Mouse (Mus musculus): ENCODE data around the gene Ttc29.

The Ttc29 gene

DNA sequence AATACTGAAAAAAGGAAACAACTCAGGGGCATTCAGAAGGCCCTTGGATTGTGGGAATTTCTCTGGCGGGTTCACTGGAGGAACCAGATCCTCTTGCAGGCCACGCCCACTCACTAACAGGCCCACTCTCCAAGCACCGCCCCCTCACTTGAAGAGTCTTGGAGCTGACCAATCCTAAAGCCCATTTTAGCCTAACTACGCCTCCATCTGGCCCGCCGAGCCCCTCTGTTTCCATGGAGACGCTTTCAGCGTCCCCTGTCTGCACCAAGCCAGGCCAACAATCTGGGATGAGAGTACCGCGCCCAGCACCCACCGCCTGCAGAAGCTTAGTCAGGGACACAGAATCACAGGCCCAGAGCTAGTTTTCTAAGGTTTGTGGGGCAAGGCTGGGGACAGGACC is at the start of gene Ttc29:
Ttc29 (plus strand) TSS at position 224 of the 400 bp plus-strand sequence.
- no peak for DNase-seq (ENCODE audit: low read depth, low spot score)

DNA sequence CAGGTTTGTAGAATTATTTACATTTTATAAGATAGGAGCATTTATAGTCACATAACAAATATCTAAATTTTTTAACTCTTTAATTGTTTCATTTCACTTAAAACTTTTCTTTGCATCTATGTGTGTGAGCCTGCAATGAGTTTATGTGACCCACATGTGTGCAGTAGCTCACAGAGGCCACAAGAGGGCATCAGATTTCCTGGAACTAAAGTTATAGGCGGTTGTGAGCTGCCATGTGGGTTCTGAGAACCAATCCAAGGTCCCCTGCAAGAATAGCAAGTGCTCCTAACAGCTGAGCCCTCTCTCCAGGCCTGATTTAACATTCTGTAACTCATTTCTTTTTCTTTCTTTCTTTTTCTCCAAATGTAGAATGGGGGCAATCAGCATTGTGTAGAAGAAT is 41.7 kb upstream of the Ttc29 start:
- DNase-seq (ENCODE audit: low read depth, low spot score), result no peak

DNA sequence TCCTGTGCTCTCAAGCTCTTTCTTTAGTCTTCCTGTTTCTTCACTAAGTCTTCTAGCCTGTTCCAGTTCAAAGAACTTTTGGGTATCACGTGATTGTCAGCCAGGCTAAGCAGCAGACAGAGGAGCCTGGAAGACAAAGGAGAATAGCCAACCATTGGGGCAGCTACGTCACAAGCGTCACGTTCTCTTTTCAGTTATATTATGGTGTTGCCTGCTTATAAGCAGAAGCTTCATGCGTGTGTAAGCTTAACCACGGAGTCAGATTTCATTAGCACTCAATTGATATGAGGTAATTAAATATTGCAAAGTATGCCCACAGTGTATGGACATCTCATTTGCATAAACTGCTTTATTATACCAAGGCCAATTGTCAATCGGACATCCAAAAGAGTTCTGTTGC is 30.4 kb upstream of the Ttc29 start:
- no peak for DNase-seq (ENCODE audit: low read depth, low spot score)

DNA sequence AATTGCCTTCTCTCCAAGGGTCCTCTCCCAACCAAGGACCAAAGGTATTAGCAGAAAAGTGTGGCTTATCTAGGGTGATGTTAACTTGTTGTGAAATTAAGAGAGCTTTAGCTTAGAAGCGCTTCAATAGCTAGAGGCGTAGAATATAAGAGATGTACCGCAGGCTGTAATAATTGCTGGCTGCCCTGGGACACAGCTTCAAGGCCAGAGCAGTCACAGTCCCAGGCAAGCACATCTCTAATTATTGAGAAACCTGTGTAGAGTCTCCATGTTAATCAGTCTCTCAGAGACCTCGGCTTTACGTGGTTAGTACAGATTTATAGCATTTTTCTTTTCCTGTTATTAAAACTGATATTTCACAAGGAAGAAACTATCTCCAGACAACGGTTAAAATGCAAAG is 29.7 kb upstream of the Ttc29 start:
- no peak for DNase-seq (ENCODE audit: low read depth, low spot score)

DNA sequence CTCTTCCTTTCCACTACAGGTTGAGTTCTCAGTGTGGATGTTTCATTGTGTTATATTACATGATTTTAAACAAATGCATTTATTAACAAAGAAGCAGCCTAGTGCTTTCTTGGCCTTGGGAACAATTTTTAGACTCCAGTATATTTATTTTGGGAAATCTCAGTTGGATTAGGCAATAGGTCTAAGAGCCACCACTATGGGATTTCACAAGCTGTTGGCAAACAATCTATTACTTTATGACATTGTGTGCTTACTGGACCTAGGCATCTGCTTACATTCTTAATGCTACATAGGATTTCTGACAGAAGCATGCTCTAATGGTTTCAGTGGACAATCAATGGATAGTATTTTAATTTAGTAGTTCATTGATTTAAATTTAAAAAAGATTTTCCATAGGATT is 26.0 kb upstream of the Ttc29 start:
- DNase-seq (ENCODE audit: low read depth, low spot score), result no peak

DNA sequence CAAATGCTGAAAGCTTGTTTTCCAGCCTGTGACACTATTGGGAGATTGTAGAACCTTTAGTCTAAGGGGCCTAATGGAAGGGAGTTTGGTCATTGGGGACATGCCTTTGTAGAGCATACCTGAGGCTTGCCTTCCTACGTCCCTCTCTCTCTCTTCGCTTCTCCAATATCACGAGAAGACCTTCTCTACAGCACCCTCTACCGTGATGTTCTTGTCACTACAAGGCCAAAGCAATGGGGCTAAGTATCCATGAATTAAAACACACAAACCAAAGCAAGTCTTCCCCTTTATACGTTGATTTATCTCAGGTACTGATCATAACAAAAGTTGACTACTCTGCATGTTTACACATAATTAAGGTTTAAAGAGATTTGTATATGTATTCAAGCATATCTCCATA is 8.9 kb upstream of the Ttc29 start:
- peak; percentile 15 for DNase-seq (ENCODE audit: low read depth, low spot score)

DNA sequence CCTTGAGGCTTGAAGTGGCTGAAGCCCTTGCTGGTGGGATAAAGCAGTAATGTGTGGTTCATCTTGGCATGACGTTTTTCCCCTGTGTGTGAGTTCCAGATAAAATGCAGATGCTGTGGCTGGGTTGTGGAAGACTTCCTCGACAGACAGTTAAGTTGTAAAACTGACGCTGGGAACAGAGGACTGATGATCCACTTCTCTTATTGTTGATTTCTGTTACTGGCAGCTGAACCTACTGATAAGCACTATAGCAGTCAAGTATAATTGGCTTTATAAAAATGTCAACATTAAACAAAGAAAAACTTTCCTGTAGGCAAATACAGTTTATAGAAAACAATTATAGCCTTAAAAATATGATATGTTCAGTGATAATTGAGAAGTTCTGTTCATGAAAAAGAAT is 2.7 kb upstream of the Ttc29 start:
- DNase-seq (ENCODE audit: low read depth, low spot score), result no peak

DNA sequence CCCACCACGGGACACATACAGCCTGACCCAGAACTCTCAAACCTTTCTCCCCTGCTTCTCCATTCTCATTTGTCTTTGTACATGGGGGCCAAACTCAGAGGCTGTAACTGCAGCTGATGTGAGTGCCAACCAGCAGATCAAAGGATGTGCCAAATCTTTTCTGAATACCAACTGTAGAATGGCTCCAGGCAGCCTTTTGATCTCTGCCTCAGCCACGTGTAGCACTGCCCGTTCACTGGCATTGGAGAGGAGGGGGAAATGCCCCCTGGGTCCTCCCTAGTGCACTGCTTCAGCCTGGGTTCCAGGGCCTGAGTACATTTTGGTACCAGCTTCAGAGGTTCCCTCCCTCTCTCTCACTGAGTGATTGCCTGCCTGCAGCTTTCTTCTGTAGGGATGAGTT is 1.5 kb downstream of the Ttc29 start:
- DNase-seq (ENCODE audit: low read depth, low spot score), result no peak

DNA sequence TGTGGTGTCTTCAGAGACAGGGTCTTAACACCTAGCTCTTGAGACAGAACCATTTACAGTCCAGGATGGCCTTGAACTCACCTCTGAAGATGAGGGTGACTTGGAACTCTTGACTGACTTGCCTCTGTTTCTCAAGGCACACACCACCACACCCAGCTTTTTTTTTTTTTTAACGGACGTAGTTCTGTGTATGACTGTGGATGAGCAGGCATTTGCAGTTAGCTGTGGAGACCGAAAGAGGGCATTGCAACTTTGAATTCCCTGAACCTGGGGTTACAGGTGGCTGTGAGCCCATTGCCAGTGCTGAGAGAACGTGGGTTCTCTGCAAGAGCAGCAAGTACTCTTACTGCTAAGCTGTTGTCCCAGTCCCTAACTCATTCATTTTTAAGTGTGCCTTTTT is 13.0 kb downstream of the Ttc29 start:
- DNase-seq (ENCODE audit: low read depth, low spot score), result no peak

DNA sequence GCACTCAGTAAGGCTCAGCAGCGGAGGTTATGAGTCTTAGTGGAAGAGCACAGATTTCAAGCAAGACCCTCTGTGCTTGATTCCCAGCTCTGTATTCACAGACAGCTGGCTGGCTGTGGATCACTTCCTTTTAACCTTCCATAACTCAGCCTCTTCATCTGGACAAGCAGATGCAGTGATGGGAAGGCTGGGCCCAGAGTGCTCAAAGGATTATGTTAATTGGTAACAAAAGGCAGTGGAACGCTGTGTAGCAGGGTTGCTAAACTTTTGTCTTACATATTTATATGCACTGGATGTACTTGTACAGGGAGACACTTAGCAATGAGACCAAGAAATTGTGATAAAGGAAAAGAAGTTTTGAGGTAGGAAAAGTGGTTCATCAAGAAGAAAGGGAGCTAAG is 17.6 kb downstream of the Ttc29 start:
- DNase-seq (ENCODE audit: low read depth, low spot score), result no peak

DNA sequence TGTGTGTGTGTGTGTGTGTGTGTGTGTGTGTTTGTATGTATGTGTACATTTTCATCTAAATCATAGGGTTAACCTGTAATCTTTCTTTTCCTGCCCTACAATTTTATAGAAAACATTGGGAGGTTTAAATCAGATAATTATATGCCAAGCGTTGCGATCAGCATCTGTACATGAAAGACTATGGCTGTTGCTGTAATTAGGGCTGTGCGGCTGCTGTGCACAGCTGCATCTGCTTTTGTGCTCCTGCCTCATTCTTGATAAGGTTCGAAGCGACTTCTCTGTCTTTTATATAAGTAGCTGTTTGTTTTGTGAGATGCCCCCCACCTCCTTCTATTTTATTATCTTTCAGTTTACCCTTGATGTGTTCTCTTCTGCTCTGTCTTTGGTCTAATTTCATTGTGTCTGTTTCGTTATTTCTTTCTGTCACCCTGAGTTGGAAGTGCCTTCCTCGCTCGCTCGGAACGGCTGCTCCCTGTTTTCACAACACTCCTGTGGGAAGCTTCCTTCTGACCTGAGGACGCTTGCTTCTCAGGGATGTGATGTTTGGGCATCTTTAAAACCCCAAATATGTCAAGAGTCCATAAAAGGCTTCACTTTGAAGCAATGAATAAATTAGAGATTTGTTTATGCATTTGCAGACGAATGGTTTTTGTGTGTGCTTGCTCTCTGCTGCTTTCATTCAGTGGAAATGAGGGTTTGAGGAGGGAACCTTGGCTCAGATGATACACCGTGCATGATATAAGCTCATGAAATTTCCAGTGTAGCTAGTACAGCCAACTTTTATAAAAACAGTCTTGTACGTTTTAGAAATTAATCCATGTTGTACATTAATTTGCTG is 20.0 kb downstream of the Ttc29 start:
- no peak for DNase-seq (ENCODE audit: low read depth, low spot score)

DNA sequence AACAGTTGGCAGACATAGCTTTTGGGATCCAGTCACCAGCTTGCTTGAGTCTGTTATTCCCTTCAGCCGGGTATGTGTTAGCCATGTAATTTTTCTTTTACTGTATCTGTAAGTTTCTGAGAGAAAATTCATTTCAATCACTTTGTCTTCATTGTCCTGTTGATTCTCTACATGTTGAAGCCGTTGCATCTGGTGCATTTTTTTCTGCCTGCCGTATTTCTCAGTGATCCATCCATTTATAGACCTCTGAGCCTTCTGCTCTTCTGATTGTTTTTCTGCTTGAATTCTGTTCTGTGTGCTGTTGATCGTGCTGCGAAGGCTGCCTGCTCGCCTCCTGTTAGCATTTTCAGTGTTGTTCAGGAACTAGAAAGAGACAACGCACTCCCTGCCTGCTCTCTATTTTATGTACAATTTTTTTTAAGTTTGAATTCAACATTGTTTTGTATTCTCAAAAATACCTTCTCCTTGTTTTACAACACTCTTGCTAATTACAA is 20.7 kb downstream of the Ttc29 start:
- no peak for DNase-seq (ENCODE audit: low read depth, low spot score)

DNA sequence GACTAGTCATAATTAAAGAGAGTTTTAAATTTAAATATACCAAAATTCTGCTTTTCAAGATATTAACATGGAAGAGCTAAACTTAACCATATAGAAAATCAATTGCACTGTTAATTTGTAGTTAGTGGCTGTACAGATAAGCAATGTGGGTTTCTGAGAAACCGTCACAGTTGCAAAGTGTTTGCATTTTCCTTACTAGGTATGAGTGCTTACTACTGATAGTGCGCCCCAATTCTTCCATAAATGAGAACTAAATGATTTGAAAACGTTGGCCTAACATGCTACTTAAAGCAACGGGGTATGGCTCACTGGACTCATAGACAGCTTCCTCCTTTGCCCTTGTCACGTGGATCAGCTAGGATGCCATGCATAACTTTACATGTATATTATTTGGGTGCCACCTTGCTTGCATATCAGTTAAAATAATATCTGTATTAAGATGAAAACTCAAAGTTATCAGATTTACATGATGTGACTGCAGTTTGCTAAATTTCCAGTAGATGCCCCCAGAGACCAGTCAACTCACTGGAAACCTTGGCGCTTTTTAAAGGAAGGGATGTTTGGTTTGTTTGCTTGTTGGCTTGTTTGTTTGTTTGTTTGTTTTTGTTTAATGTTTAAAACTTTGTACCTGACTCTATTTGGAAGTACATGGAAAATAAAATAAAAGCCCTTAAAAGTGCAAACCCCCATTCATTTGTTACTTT is 25.0 kb downstream of the Ttc29 start:
- DNase-seq (ENCODE audit: low read depth, low spot score), result peak; percentile 47

DNA sequence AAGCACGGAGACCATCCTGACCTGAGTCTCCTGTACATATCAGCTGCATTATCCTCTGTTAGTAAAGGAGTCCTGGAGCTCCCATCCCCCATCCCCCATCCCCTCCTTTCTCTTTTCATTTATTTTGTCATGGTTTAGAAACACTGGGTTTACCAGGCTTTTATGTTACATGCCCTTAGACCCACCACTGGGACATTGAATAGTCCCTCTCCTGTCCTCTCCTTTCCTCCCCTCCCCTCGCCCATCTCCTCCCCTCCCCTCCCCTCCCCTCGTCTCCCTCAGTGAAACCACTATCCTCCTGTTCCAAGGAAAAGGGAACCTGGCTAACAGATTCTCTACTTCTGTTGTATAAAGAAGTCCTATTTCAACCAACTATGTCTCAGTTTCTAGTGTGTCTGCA is 38.0 kb downstream of the Ttc29 start:
- DNase-seq (ENCODE audit: low read depth, low spot score), result no peak

DNA sequence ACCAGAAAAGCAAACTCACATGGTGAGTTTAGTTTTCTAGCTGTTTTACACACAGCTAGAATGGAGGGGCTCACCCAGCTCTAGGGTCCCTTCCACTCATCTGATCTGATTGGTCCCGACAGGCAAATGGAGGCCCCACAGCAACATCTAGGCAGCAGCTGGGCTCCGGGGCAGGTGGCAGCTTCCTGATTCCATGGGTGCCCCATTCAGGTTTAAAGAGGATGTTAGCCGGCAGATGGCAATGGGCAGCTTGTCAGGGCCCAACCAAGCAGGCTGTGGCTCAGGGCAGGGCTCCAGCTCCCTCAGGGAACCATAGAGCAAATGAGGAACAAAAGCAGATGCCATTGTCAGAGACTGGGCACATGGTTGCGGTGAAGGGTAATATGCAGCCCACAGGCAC is 41.3 kb downstream of the Ttc29 start:
- DNase-seq (ENCODE audit: low read depth, low spot score), result no peak

DNA sequence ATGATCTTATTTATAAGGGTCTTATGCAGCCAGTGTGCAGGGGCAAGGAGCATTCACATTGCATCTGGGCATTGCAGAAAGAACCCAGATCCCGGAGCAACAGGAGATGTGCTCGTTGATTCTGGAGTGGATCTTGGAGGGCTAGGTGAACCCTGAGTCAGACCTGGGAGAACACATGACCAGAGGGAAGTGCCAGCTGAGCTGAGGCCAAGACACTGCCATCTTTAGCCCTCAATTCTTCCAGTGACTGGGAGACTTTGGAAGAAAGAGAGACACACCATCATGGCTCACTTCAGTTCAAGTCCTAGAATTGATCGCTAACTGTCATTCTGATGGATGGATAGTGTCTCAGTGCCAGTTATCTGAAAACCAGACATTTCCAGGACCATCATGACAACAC is 41.9 kb downstream of the Ttc29 start:
- no peak for DNase-seq (ENCODE audit: low read depth, low spot score)

DNA sequence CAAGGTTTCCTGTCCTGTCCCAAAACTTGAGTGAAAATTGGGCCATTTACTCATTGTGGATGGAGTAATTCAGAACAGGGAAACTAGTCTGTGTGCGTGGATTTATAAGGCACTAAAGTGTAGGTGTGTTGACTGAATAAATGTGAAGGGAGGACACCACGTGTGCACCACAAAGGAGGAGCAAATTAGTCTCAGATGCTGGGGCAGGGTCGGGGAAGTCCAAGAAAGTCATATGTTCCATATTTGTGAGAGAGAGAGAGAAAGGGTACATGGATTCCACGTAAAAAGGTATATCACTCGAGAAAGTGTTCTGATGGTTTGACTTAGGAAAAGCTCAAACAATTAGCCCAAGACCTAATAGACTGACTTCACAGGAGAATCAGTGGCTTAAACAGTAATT is 52.4 kb downstream of the Ttc29 start:
- DNase-seq (ENCODE audit: low read depth, low spot score), result no peak

DNA sequence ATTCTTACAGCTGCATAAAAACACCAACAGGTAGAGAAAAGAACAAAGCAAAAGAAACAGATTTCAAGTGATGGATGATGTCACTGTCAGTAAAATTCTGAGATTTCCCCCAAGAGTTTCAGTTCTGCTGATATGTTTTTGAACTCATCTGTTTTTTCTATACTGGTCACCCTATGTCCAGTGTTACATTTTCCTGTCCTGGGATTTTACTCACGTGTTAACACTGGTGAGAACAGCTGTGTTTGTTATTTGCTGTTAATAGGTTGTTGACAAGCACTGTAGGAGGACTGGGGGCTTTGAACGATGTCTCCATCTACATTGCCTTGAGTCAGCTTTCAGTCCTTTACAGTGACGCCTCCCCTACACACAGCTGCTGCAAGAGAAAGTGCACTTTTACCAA is 53.1 kb downstream of the Ttc29 start:
- DNase-seq (ENCODE audit: low read depth, low spot score), result no peak

DNA sequence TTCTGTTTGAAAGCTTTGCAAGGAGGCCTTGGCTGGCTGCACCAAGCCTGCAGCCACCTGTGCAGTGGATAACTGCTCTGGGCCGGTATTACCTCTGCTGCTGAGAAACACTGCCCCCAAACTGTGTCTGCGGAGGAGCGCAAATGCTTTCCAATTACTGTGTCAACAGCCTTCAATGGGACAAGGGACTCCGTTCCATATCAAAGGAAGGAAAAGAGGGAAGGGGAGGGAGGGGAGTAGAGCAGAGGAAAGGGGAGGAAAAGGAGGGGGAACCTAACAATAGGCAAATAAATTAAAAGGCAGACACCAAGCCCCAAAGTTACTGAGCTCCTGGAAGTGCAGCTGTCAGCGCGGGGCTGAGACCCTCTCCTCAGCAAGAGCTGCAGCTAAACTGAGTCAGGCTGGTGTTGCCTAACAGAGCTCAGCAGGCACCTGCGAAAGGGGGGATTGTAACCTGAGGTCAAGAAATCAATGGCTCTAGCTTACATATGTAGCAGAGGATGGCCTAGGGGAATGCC is 54.9 kb downstream of the Ttc29 start:
- no peak for DNase-seq (ENCODE audit: low read depth, low spot score)

DNA sequence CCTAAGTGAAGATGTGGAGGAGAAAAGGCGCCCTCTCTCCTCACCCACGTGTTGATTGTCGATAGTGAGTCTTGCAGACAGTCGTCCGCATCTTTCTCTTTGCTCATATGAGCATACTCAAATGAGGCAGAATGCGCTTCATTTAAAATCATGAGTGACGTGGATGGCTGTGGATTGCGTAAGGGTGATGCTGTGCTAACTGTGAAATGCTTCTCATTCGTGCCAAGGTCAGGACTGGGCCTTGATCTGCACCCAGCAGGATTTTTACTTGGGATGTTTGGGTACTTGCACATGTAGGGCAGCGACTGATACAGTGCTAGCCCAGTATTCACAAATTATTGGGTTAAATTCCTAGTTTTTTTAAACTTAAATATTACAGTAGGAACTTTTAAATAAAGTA is 56.2 kb downstream of the Ttc29 start:
- DNase-seq (ENCODE audit: low read depth, low spot score), result no peak

DNA sequence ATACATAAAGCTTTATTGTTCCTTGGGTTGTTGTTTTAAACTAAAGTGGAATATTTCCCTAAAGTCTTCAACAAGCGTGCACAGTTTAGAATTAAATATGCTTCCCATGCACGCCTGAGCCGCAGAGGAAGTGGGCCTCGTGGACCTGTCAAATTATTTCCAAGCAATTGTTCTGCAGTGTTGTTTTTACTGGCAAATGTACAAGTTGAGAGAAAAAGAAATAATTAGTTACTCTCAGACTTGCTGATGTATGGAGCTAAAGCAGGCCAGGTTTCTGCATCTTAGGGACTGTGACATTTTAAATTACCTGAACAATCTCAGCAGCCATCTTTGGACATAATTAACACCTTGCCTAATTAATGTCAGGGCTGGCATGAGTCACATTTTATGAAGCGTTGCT is 58.3 kb downstream of the Ttc29 start:
- no peak for DNase-seq (ENCODE audit: low read depth, low spot score)

DNA sequence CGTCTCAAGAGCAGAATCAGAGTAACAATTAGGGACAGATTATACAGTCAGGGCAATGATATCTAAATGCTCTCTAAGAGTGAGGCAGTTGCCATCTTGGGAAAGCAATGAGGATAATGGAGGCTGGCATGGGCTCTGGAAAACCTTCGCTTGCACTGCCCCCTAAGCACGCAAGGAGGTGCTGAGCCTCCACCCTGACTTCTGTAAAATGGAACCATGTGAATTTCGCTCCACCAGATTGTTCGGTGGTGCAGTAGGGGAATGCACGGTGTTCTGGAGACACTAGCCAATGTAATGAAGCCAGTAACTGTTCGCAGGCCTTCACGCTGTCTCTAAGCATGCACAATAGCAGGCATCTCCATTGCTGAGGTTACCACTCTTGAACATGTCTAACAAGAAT is 63.0 kb downstream of the Ttc29 start:
- DNase-seq (ENCODE audit: low read depth, low spot score), result no peak

DNA sequence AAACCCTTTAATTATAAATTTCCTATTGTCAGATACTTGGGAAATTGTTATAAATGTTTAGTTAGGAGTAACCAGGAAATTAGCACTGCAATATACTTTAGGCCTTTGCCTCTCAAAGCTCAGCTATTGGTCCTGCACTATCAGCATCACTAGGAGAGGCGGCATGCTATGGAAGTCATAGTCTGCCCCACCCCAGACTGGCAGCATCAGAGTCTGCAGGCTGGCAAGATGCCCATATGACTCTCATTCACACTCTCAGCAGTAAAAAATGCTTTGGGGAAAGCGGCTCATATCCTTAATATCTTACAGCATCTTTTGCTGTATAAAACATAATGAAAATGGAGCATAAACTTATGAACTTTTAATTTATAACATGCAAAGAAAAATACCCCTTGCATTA is 64.3 kb downstream of the Ttc29 start:
- DNase-seq (ENCODE audit: low read depth, low spot score), result peak; percentile 46
